Mouse (Mus musculus) limb, embryonic 13.5 days (tissue): ENCODE measurements around the gene Eif2d. TPM values are rescaled to one million over a fixed set of nuclear protein-coding genes. Genes with fewer than 3 reads are reported as not detected.
"Not testable (repeated sequence)": the region's sequence is repeated elsewhere in the genome, so short reads cannot be mapped to it uniquely, and the experiment has no call there.

ENCODE experiments used
- ATAC-seq: fragments of 200-750 bp; cut with Nextera tagmentation; 2 replicates; pipeline ENCODE4 v1.8.0; 2017; ENCODE audit warnings: low read depth, moderate number of reproducible peaks, moderate TSS enrichment; ENCODE audit not compliant: low FRiP score
- H3K27ac ChIP-seq: fragments of 300-500 bp; sonication (generic); 2 replicates; pipeline ENCODE4 v1.5.1; 2015; ENCODE audit warnings: inconsistent platforms, mild to moderate bottlenecking, moderate library complexity
- H3K27me3 ChIP-seq: fragments of 300-500 bp; sonication (generic); 2 replicates; pipeline ENCODE4 v1.6.1; 2015; ENCODE audit warnings: mild to moderate bottlenecking, inconsistent platforms
- H3K36me3 ChIP-seq: fragments of 300-500 bp; sonication (generic); 2 replicates; pipeline ENCODE4 v1.6.1; 2015; ENCODE audit warnings: inconsistent platforms, mild to moderate bottlenecking, moderate library complexity
- H3K4me1 ChIP-seq: fragments of 300-500 bp; sonication (generic); 2 replicates; pipeline ENCODE4 v1.6.1; 2015; ENCODE audit warnings: inconsistent platforms
- H3K4me2 ChIP-seq: fragments of 300-500 bp; sonication (generic); replicated peaks from 2 replicates; pipeline ENCODE4 v1.6.1; 2015; ENCODE audit warnings: inconsistent platforms, mild to moderate bottlenecking, moderate library complexity
- H3K4me3 ChIP-seq: fragments of 300-500 bp; sonication (generic); 2 replicates; pipeline ENCODE4 v1.5.1; 2015; ENCODE audit warnings: moderate library complexity, mild to moderate bottlenecking, inconsistent platforms
- H3K9ac ChIP-seq: fragments of 300-500 bp; sonication (generic); 2 replicates; pipeline ENCODE4 v1.6.1; 2015; ENCODE audit warnings: mild to moderate bottlenecking, inconsistent platforms
- H3K9me3 ChIP-seq: fragments of 300-500 bp; sonication (generic); 2 replicates; pipeline ENCODE4 v1.6.1; 2016; ENCODE audit warnings: inconsistent platforms
- WGBS: fragments of 180-500 bp; shearing (Covaris S2); methylation state at CpG from one replicate; pipeline ENCODE4 v1.1.7; 2015; 5-methylcytosine and 5-hydroxymethylcytosine counted together
- polyA plus RNA-seq: library from polyadenylated mRNA; unstranded; fragments of >200 nt; fragmentation: Nextera tagmentation; extraction: Ambion mirVana; gene quantifications from 2 replicates; pipeline ENCODE4 v1.2.1, GENCODE M21; 2015

Eif2d gene
- polyA plus RNA-seq, 1 experiment from 2014 or later: 63.1 TPM

GRCm38 (mm10) chr1:131125987-131126744, 26.8 kb upstream of the Eif2d start:
- Histone ChIP-seq H3K36me3 (peaks cover 17% of the 10 kb centered on the region), H3K9ac (no peak overlapping the region), H3K4me3 (no peak overlapping the region), H3K4me2 (no peak overlapping the region), H3K4me1 (no peaks in the 10 kb centered on the region), H3K9me3 (no peaks in the 10 kb centered on the region), H3K27me3 (no peaks in the 10 kb centered on the region), H3K27ac (no peak overlapping the region)
- peak; percentile 42; the same call in 1 of the 2 replicates for ATAC-seq
- 63% methylated on average over 11 of the region's 11 CpGs for WGBS

- peaks cover 9% of the 10 kb centered on the region for H3K36me3 ChIP-seq
- no peak overlapping the region for H3K27ac ChIP-seq
- WGBS: 71% methylated on average over 6 of the region's 6 CpGs
- H3K4me1 ChIP-seq: peaks cover 3% of the 10 kb centered on the region; the same call in 1 of the 2 replicates
- ATAC-seq: no peak
- H3K4me3 ChIP-seq: no peak overlapping the region
- H3K9ac ChIP-seq: no peak overlapping the region
- no peaks in the 10 kb centered on the region for H3K27me3 ChIP-seq
- no peak overlapping the region for H3K4me2 ChIP-seq
- no peaks in the 10 kb centered on the region for H3K9me3 ChIP-seq
These were observed 18.8 kb upstream of the Eif2d start for GRCm38 (mm10) chr1:131134231-131134630.

GRCm38 (mm10) chr1:131134942-131135522, 17.9 kb upstream of the Eif2d start:
- H3K27me3 ChIP-seq: no peaks in the 10 kb centered on the region
- H3K27ac ChIP-seq: no peak overlapping the region
- WGBS: 76% methylated on average over 8 of the region's 8 CpGs
- no peak for ATAC-seq
- H3K4me1 ChIP-seq: peaks cover 3% of the 10 kb centered on the region; the same call in 1 of the 2 replicates
- no peak overlapping the region for H3K4me2 ChIP-seq
- peaks cover 1% of the 10 kb centered on the region; the same call in 1 of the 2 replicates for H3K36me3 ChIP-seq
- no peak overlapping the region for H3K9ac ChIP-seq
- H3K9me3 ChIP-seq: no peaks in the 10 kb centered on the region
- H3K4me3 ChIP-seq: no peak overlapping the region

GRCm38 (mm10) chr1:131135960-131136629, 16.9 kb upstream of the Eif2d start:
- no peaks in the 10 kb centered on the region for H3K36me3 ChIP-seq
- no peak overlapping the region for H3K4me2 ChIP-seq
- no peaks in the 10 kb centered on the region for H3K27me3 ChIP-seq
- H3K9ac ChIP-seq: no peak overlapping the region
- ATAC-seq: no peak
- no peaks in the 10 kb centered on the region for H3K9me3 ChIP-seq
- H3K4me1 ChIP-seq: peaks cover 3% of the 10 kb centered on the region; the same call in 1 of the 2 replicates
- H3K27ac ChIP-seq: no peak overlapping the region
- WGBS: 78% methylated on average over 10 of the region's 10 CpGs
- no peak overlapping the region for H3K4me3 ChIP-seq

DNA sequence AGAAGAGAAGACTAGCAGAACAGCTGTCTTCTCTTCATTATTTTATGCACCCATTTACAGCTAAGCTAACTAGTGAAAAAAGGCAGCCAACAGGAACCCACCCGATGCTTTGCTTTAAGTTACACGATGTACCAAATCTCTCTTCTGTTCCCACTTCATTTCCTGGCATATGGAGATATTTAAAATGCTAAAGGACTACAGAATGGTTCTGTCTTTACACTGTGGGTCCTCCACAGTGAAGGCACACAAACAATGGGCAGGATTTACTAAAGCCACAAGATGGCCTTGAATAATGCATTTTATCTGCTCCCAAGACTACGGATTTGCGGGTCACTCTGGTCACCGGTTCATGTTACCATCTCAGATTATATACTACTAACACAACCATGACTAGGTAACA, 15.9 kb upstream of the Eif2d start:
- Histone ChIP-seq H3K27ac (no peak overlapping the region), H3K4me1 (peaks cover 3% of the 10 kb centered on the region; the same call in 1 of the 2 replicates), H3K4me2 (peak overlapping the region; percentile 89), H3K27me3 (no peaks in the 10 kb centered on the region), H3K4me3 (peak overlapping the region; percentile 81; the same call in 1 of the 2 replicates), H3K9me3 (no peaks in the 10 kb centered on the region), H3K36me3 (no peaks in the 10 kb centered on the region), H3K9ac (no peak overlapping the region)
- ATAC-seq: no peak
- WGBS: 29% methylated on average over 5 of the region's 5 CpGs

DNA sequence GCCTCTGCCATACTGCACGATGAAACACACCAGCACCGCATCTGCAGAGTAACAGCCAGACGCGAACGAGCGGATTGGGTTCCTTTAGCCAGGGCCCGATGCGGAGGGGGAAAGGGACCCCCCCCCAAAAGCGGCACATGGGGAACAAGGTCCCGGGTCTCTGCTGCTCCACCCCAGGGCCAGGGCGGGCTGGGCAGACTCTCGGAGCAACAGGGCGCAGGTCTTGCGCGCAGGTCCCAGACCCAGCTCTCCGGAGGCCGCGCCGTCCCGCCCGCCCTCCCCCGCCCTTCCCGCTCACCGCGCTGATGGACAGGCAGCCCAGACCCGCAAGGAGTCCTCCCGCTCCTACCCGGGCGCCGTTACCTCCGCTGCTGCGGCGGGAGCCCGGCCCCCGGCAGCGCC, 15.3 kb upstream of the Eif2d start:
- under 1% methylated on average over 31 of the region's 36 CpGs for WGBS
- no peaks in the 10 kb centered on the region for H3K9me3 ChIP-seq
- peak overlapping the region; percentile 89 for H3K4me2 ChIP-seq
- peaks cover 3% of the 10 kb centered on the region; the same call in 1 of the 2 replicates for H3K4me1 ChIP-seq
- H3K36me3 ChIP-seq: no peaks in the 10 kb centered on the region
- H3K27me3 ChIP-seq: no peaks in the 10 kb centered on the region
- peak overlapping the region; percentile 81 for H3K4me3 ChIP-seq
- ATAC-seq: peak; percentile 78
- H3K27ac ChIP-seq: no peak overlapping the region
- H3K9ac ChIP-seq: peak overlapping the region; percentile 69

GRCm38 (mm10) chr1:131138191-131139016, 14.6 kb upstream of the Eif2d start, which contains the start of gene Dyrk3:
Dyrk3 (minus strand) TSS chr1:131138340.
- WGBS: 5% methylated on average over 49 of the region's 49 CpGs
- Histone ChIP-seq H3K9ac (peak within 1 kb of the TSS; percentile 69), H3K4me1 (peaks cover 3% of the 10 kb centered on the region; the same call in 1 of the 2 replicates), H3K27ac (peak within 1 kb of the TSS; percentile 89), H3K4me2 (peak within 1 kb of the TSS; percentile 89), H3K4me3 (peak within 1 kb of the TSS; percentile 81), H3K36me3 (no peaks in the 10 kb centered on the region), H3K9me3 (no peaks in the 10 kb centered on the region), H3K27me3 (no peaks in the 10 kb centered on the region)
- peak; percentile 98 for ATAC-seq

- H3K4me3 ChIP-seq: peak overlapping the region; percentile 81
- H3K9ac ChIP-seq: peak overlapping the region; percentile 69; the same call in 1 of the 2 replicates
- no peaks in the 10 kb centered on the region for H3K36me3 ChIP-seq
- no peaks in the 10 kb centered on the region for H3K27me3 ChIP-seq
- H3K27ac ChIP-seq: no peak overlapping the region
- WGBS: 66% methylated on average over 11 of the region's 11 CpGs
- H3K4me1 ChIP-seq: peaks cover 1% of the 10 kb centered on the region; the same call in 1 of the 2 replicates
- H3K4me2 ChIP-seq: peak overlapping the region; percentile 89
- H3K9me3 ChIP-seq: no peaks in the 10 kb centered on the region
- ATAC-seq: no peak
These were observed 13.6 kb upstream of the Eif2d start for GRCm38 (mm10) chr1:131139102-131140095.

DNA sequence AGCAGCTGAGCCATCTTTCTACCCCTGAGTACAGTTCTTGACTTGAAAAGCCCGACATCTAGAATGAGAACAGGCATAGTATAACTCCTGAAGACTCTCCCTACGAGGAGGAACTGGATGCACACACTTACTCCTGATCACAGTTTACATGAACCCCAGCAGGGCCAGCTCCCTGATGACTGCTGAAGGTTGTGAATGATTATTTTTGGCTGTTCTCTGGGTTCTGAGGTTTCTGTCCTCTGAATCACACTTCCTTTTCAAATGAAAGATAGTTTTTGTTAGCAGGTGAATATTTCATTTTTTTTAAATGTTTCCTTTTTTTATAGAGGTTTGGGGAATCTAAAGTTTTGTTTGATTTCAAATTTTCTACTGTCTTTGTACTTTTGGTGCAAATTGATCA, 11.5 kb upstream of the Eif2d start:
- no peak for ATAC-seq
- no peaks in the 10 kb centered on the region for H3K36me3 ChIP-seq
- no peaks in the 10 kb centered on the region for H3K9me3 ChIP-seq
- H3K4me3 ChIP-seq: no peak overlapping the region
- H3K9ac ChIP-seq: no peak overlapping the region
- no peak overlapping the region for H3K27ac ChIP-seq
- no peaks in the 10 kb centered on the region for H3K4me1 ChIP-seq
- 54% methylated on average over 2 of the region's 2 CpGs for WGBS
- H3K27me3 ChIP-seq: no peaks in the 10 kb centered on the region
- no peak overlapping the region for H3K4me2 ChIP-seq

DNA sequence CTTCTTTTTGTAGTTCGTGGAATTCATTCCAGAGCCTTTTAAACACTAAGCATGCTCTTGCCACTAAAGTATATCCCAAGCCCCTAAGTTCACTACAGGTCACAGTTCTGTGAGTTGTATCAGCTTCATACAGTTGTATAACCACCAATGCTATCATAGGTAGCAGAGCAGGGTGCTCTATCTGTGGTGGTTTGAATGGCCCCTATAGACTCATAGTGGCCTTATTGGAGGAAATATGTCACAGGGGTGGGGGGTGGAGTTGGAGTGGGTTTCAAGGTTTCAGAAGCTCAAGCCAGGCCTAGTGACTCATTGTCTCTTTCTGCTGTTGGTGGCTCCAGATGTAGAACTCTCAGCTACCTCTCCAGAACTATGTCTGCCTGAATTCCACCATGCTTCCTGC, 10.5 kb upstream of the Eif2d start:
- 63% methylated on average over 1 of the region's 1 CpGs for WGBS
- no peak overlapping the region for H3K4me3 ChIP-seq
- H3K4me2 ChIP-seq: no peak overlapping the region
- no peaks in the 10 kb centered on the region for H3K4me1 ChIP-seq
- H3K9me3 ChIP-seq: no peaks in the 10 kb centered on the region
- H3K27ac ChIP-seq: no peak overlapping the region
- ATAC-seq: no peak
- H3K9ac ChIP-seq: no peak overlapping the region
- no peaks in the 10 kb centered on the region for H3K27me3 ChIP-seq
- H3K36me3 ChIP-seq: no peaks in the 10 kb centered on the region

DNA sequence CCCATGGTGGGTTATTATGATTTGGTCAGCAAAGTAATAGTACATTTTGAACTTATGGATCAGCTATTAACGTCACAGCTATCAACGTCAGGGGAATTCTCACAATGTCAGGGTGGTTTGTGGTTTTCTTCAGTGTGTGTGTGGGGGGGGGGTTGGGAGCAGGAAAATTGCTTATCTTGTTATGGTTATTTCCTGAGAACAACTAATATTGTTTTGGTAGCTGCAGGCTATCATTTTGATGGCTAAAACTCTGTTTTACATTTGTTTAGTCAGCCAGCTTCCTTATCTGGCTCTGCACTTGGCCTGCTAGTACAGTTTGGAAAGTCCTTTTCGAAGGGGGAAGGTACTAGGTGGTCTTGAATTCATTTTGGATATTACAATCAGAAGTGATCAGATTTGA, 7.8 kb upstream of the Eif2d start:
- not testable (repeated sequence) for H3K4me2 ChIP-seq, H3K4me3 ChIP-seq, H3K9me3 ChIP-seq, ATAC-seq, H3K27ac ChIP-seq, H3K36me3 ChIP-seq, H3K4me1 ChIP-seq, H3K27me3 ChIP-seq, H3K9ac ChIP-seq
- 79% methylated on average over 3 of the region's 3 CpGs for WGBS
